Mouse (Mus musculus) embryonic fibroblast, embryonic 13.5 days (primary cell): ENCODE results near the gene Nhlrc2. TPM values are rescaled to one million over a fixed set of nuclear protein-coding genes. Genes with fewer than 3 reads are reported as not detected.
A peak's percentile ranks its signal among the peaks of the same experiment; 100 is the strongest.

ENCODE experiments used
- H3K27ac ChIP-seq: 2 replicates; pipeline ENCODE4 v1.5.1; 2012; ENCODE audit warnings: low read length, control low read depth, inconsistent platforms; ENCODE audit not compliant: insufficient read depth
- H3K4me1 ChIP-seq: 2 replicates; pipeline ENCODE4 v1.6.1; 2011; ENCODE audit warnings: low read length; ENCODE audit not compliant: control insufficient read depth, insufficient read depth
- H3K4me3 ChIP-seq: 2 replicates; pipeline ENCODE4 v1.5.1; 2011; ENCODE audit warnings: mild to moderate bottlenecking, control low read depth, low read length; ENCODE audit not compliant: insufficient read depth
- CTCF ChIP-seq: IDR thresholded peaks from 2 replicates; pipeline ENCODE4 v1.5.1; 2011; ENCODE audit warnings: mild to moderate bottlenecking, control low read depth, low read length, moderate library complexity, borderline replicate concordance; ENCODE audit not compliant: insufficient read depth
- POLR2A ChIP-seq: IDR thresholded peaks from 2 replicates; pipeline ENCODE4 v1.6.1; 2011; ENCODE audit warnings: low read depth, mild to moderate bottlenecking, control low read depth, low read length, moderate library complexity
- polyA plus RNA-seq: library from polyadenylated mRNA; stranded (reverse); fragments of >200 nt; gene quantifications from 2 replicates; pipeline ENCODE4 v1.2.4, GENCODE M21; 2011; ENCODE audit warnings: low read depth; ENCODE audit not compliant: missing spikeins, insufficient read length

The Nhlrc2 gene
- polyA plus RNA-seq, 1 experiment = 20.2 TPM

- peaks cover 3% of the 10 kb centered on the region; the same call in 1 of the 2 replicates for H3K4me1 ChIP-seq
- H3K27ac ChIP-seq = no peak overlapping the region
- TF ChIP-seq POLR2A (no peak), CTCF (no peak)
- no peak overlapping the region for H3K4me3 ChIP-seq
These were observed 38.3 kb downstream of the Nhlrc2 start for GRCm38 (mm10) chr19:56586320-56586719.

- peak overlapping the region; percentile 66 for H3K27ac ChIP-seq
- TF ChIP-seq POLR2A = no peak
- TF ChIP-seq CTCF = no peak
- no peak overlapping the region for H3K4me3 ChIP-seq
- H3K4me1 ChIP-seq = peaks cover 3% of the 10 kb centered on the region; the same call in 1 of the 2 replicates
These were observed 40.2 kb downstream of the Nhlrc2 start for GRCm38 (mm10) chr19:56588205-56588626.

DNA sequence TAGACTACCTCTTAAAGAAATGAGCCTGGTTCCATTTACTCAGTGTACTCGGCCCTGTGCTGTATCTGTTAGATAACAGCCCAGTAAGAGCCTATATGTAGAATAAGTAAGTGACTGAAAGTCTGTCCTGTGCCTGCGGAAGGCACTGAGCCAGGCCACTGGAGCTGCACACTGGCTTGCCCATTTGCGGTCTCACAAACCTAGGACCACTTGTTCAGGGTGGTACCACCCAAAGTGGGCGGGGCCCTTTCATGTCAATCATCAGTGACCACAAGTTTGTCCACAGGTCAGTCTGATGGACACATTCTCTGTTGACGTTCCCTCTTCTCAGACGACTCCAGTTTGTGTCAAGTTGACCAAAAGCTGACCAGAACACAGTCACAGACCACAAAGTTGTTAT is 40.9 kb downstream of the Nhlrc2 start:
- Histone ChIP-seq H3K4me1 (peaks cover 3% of the 10 kb centered on the region; the same call in 1 of the 2 replicates), H3K4me3 (no peak overlapping the region), H3K27ac (peak overlapping the region; percentile 66)
- TF ChIP-seq CTCF (no peak), POLR2A (no peak)

DNA sequence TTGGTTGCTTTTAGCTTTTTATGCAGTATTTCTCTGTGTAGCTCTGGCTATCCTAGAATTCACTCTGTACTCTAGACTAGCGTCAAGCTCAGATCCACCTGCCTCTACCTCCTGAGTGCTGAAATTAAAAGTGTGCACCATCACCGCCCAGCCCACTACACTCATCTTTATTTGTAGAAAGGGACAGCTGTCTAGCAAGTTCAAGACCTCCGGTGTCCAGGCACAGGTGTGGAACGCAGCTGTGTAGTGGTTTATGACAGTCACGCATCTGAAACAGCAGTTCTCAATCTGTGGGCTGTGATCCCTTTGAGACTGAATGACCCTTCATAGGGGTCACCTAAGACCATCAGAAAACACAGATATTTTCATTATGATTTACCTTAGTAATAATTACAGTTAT is 41.4 kb downstream of the Nhlrc2 start:
- peaks cover 3% of the 10 kb centered on the region; the same call in 1 of the 2 replicates for H3K4me1 ChIP-seq
- TF ChIP-seq CTCF (no peak), POLR2A (no peak)
- H3K4me3 ChIP-seq = no peak overlapping the region
- H3K27ac ChIP-seq = no peak overlapping the region

DNA sequence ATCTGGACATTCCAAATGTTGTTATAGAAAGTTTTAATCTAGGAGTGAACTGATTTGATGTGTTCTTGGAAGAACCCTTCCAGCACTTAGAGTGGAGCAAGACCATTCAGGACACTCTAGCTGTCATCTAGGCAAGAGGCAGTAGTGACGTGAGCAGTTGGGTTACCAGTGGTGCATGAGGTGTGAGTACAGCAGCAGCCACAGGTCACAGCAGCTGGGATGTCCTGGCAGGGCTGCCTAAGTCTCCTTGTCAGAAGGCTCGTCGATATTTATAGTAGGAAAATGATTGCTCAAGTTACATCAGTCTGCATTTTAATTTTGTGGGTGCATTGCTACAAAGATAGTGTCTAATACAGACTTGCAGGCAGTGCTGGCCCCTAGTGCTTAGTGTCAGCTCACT is 42.2 kb downstream of the Nhlrc2 start:
- Histone ChIP-seq H3K4me1 (peaks cover 3% of the 10 kb centered on the region; the same call in 1 of the 2 replicates), H3K27ac (no peak overlapping the region), H3K4me3 (no peak overlapping the region)
- TF ChIP-seq POLR2A = no peak
- no peak for TF ChIP-seq CTCF

GRCm38 (mm10) chr19:56592472-56592871 is 44.4 kb downstream of the Nhlrc2 start:
- H3K4me3 ChIP-seq = no peak overlapping the region
- H3K27ac ChIP-seq = no peak overlapping the region
- peaks cover 3% of the 10 kb centered on the region; the same call in 1 of the 2 replicates for H3K4me1 ChIP-seq
- no peak for TF ChIP-seq POLR2A
- TF ChIP-seq CTCF = no peak

DNA sequence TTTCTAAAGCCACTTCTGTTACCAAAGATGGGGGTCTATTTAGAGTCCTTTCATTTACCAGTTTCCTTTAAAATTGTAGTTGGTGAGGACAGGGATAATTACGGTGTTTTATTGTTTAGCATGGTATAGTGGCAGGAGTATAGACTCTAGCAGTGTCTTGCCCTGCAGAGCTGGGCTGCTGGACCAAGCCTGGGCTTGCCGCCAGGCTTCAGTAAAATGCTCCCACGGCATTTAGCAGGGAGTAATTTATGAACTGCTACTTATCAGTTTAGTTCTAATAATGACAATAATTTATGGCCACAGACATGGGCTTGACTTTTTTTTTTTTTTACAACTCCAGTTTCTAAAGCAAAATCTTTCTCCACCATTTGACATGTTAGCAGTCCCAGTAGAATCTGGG is 51.9 kb downstream of the Nhlrc2 start:
- Histone ChIP-seq H3K4me3 (no peak overlapping the region), H3K27ac (no peak overlapping the region)
- TF ChIP-seq CTCF = no peak
- no peak for TF ChIP-seq POLR2A

GRCm38 (mm10) chr19:56600797-56601196 is 52.7 kb downstream of the Nhlrc2 start:
- Histone ChIP-seq H3K4me3 (no peak overlapping the region), H3K27ac (no peak overlapping the region), H3K4me1 (no peaks in the 10 kb centered on the region)
- no peak for TF ChIP-seq CTCF
- TF ChIP-seq POLR2A = no peak

More for the DNA sequence above, 51.9 kb downstream of the Nhlrc2 start:
- no peaks in the 10 kb centered on the region for H3K4me1 ChIP-seq

DNA sequence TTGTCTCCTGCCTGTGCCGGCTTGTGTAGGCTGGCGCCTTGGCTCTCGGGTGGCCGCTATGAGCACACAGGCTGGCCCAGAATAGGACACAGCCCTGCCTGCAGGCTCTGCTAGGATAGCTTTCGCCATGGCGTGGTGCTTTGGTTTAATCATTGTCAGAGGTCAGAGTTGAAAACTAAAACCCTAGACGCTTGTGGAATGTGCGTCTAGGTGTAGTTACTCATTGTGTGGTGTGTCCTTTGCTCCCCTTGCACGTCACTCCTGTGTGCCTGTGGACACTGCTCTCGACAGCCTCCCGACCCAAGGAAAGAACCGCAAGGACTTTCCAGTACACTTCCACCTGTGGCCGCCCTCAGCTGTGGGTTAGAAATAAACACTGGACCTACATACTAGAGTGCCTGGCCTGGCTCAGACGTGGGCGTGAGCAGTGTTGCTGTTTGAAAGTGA is 53.9 kb downstream of the Nhlrc2 start:
- TF ChIP-seq POLR2A (no peak), CTCF (no peak)
- Histone ChIP-seq H3K4me1 (no peaks in the 10 kb centered on the region), H3K4me3 (no peak overlapping the region), H3K27ac (no peak overlapping the region)

- TF ChIP-seq POLR2A = no peak
- no peak for TF ChIP-seq CTCF
- Histone ChIP-seq H3K27ac (no peak overlapping the region), H3K4me1 (no peaks in the 10 kb centered on the region; the same call in 1 of the 2 replicates), H3K4me3 (no peak overlapping the region)
These were observed 60.9 kb downstream of the Nhlrc2 start for GRCm38 (mm10) chr19:56608946-56609345.

DNA sequence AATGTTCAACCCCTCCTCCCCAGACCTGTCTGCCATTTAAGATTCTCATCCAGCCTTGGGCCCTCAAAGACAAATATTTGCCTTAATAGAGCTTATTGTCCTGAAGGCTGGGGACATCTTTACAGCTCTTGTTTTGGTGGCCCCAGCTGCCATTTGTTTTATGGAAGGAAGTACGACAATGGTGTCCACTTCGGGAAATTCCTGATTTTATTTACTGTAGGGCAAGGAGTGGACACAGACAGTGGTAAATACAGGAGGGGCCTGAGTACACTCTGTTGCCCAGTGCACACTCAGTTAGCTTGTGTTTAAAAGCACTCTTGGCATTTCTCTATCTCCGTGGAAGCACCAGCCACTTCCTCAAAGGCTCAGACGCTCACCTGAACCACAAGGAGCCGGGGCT is 66.1 kb downstream of the Nhlrc2 start:
- H3K27ac ChIP-seq = no peak overlapping the region
- H3K4me1 ChIP-seq = no peaks in the 10 kb centered on the region
- no peak overlapping the region for H3K4me3 ChIP-seq
- TF ChIP-seq POLR2A = no peak
- no peak for TF ChIP-seq CTCF

GRCm38 (mm10) chr19:56618845-56619244 is 70.8 kb downstream of the Nhlrc2 start:
- TF ChIP-seq CTCF = no peak
- TF ChIP-seq POLR2A = no peak
- Histone ChIP-seq H3K4me3 (no peak overlapping the region), H3K27ac (no peak overlapping the region), H3K4me1 (no peaks in the 10 kb centered on the region)
